Mouse (Mus musculus): ENCODE data around the gene Epb41l1. TPM values are rescaled to one million over a fixed set of nuclear protein-coding genes. Genes with fewer than 3 reads are reported as not detected.

Epb41l1 gene
- polyA plus RNA-seq, 1 experiment, result 99.5 TPM

DNA sequence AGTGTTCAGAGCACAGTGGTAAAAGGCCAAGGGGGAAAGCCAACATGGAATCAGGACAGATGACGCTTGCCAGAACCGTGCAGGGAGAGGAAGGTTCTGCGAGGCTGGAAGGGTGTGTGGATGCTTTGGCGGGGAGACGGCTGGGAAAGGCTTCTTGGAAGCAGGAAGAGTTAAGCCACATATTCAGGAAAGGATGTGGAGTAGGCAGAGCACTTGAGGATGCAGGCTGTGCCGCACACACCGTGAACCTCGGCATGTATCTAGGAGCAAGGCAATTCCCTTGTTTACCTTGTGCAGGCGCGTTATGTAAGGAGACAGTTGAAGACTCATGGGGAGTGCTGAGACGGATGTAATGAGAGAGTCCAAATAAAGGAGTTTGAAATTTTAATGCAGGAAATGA is 69.5 kb downstream of the Epb41l1 start:
- peak; percentile 47 for DNase-seq (ENCODE audit: low read depth)
- TF ChIP-seq POLR2A (IDR thresholded peaks at IDR 0.05; ENCODE audit: borderline replicate concordance, extremely low read depth, insufficient read depth, insufficient read length, poor library complexity, severe bottlenecking), result no peak
- TF ChIP-seq CTCF (IDR thresholded peaks at IDR 0.05; ENCODE audit: borderline replicate concordance, extremely low read depth, insufficient read depth, insufficient read length), result no peak

DNA sequence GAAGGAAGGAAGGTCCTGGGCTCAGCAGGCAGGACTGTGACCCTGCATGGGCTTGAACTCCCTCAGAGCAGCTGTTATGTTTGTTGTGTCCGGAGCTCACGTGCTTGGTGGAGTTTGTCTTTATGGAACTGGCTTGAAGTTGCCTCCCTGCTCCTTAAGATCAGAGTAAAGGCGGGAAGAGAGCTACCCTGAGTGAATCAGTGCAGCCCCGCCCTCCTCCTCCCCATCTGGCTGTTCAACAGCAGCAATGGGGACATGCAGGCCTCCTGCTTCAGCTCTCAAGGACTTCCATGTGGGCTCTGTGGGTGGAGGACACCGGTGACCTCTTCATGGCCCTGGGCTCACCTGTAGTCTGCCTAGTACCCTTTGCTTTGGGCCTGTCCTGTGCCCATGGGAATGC is 71.1 kb downstream of the Epb41l1 start:
- DNase-seq (ENCODE audit: low read depth), result no peak
- TF ChIP-seq CTCF (IDR thresholded peaks at IDR 0.05; ENCODE audit: borderline replicate concordance, extremely low read depth, insufficient read depth, insufficient read length) (no peak), POLR2A (IDR thresholded peaks at IDR 0.05; ENCODE audit: borderline replicate concordance, extremely low read depth, insufficient read depth, insufficient read length, poor library complexity, severe bottlenecking) (no peak)

DNA sequence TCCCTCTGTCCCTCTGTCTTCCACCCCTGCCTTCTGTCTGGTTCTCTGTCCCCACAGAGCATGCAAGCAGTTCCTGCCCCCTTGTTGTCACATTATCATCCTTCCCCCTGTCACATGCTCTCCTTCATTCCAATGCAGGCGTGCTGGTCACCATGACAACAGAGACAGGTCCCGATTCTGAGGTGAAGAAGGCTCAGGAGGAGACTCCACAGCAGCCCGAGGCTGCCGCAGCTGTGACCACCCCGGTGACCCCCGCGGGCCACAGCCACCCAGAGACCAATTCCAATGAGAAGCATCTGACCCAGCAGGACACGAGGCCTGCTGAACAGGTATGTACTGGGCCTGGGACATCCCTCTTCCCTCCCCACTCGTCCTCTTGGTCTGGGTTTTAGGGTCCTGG is 73.1 kb downstream of the Epb41l1 start:
- TF ChIP-seq POLR2A (IDR thresholded peaks at IDR 0.05; ENCODE audit: borderline replicate concordance, extremely low read depth, insufficient read depth, insufficient read length, poor library complexity, severe bottlenecking) (no peak), CTCF (IDR thresholded peaks at IDR 0.05; ENCODE audit: borderline replicate concordance, extremely low read depth, insufficient read depth, insufficient read length) (no peak)
- DNase-seq (ENCODE audit: low read depth), result peak; percentile 44

GRCm38 (mm10) chr2:156494465-156494864 is 73.8 kb downstream of the Epb41l1 start:
- TF ChIP-seq CTCF (IDR thresholded peaks at IDR 0.05; ENCODE audit: borderline replicate concordance, extremely low read depth, insufficient read depth, insufficient read length), result no peak
- no peak for DNase-seq (ENCODE audit: low read depth)

GRCm38 (mm10) chr2:156494875-156495274 is 74.2 kb downstream of the Epb41l1 start:
- TF ChIP-seq POLR2A (IDR thresholded peaks at IDR 0.05; ENCODE audit: borderline replicate concordance, extremely low read depth, insufficient read depth, insufficient read length, poor library complexity, severe bottlenecking) (no peak), CTCF (IDR thresholded peaks at IDR 0.05; ENCODE audit: borderline replicate concordance, extremely low read depth, insufficient read depth, insufficient read length) (no peak)
- DNase-seq (ENCODE audit: low read depth), result no peak

DNA sequence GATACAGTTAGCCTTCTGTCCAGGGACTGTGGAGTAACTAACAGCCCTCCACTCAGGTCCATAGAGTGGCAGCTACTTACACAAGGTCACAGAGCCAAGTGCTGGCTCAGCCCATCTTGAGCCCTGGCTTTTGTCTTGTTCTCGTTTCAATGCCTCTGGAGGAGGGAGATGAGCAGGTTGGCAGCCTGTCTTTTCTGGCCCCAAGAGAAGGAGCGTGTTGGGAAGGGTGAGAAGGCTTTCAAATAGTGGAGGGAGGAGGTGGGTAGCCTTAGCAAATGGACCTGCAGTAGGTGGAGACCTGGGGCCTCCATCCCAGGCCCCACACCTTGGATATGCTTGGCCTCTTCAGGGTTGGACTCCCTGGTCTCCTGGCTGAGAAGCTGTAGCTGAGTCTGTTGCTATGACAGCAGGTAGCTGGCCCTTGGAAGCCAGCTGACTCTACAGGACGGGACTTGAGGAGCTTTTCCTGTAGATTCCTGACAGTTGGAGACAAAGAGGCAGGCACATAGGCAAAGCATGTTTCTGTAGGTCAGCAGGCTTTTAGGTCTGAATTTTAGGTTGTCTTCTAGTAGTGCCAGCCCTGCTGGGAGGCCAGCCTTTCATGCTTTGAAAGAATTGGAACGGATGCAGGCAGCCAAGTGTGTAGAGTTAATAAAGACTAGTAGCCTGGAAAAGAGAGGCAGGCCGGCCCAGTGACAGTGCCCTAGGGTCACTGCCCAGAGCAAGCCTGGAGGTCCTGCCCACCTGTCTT is 76.3 kb downstream of the Epb41l1 start:
- DNase-seq (ENCODE audit: low read depth), result no peak

GRCm38 (mm10) chr2:156497915-156498314 is 77.2 kb downstream of the Epb41l1 start:
- peak; percentile 75 for DNase-seq (ENCODE audit: low read depth)
- TF ChIP-seq POLR2A (IDR thresholded peaks at IDR 0.05; ENCODE audit: borderline replicate concordance, extremely low read depth, insufficient read depth, insufficient read length, poor library complexity, severe bottlenecking) (no peak), CTCF (IDR thresholded peaks at IDR 0.05; ENCODE audit: borderline replicate concordance, extremely low read depth, insufficient read depth, insufficient read length) (peak; percentile 79)

More for the DNA sequence above, 76.3 kb downstream of the Epb41l1 start:
- TF ChIP-seq CTCF (IDR thresholded peaks at IDR 0.05; ENCODE audit: borderline replicate concordance, extremely low read depth, insufficient read depth, insufficient read length) (no peak), POLR2A (IDR thresholded peaks at IDR 0.05; ENCODE audit: borderline replicate concordance, extremely low read depth, insufficient read depth, insufficient read length, poor library complexity, severe bottlenecking) (no peak)

DNA sequence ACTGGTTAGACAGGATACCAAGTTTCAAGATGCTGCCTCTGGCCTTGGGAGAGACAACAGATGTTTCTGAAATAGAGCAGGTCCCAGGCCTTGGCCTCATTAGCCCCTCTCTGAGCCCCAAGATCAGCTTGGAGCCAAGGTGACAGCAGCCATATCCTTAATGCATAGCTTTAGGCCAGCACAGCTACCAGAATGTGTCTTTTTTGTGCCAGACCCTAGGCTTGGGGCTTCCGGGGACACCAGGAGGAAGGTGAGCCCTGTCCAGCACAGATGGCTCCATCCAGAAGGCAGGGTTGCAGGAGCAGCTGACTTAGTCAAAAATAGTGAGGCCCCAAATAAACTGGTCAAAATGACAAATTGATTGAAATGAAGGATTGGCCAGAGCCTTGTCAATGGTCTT is 80.3 kb downstream of the Epb41l1 start:
- TF ChIP-seq POLR2A (IDR thresholded peaks at IDR 0.05; ENCODE audit: borderline replicate concordance, extremely low read depth, insufficient read depth, insufficient read length, poor library complexity, severe bottlenecking), result no peak
- TF ChIP-seq CTCF (IDR thresholded peaks at IDR 0.05; ENCODE audit: borderline replicate concordance, extremely low read depth, insufficient read depth, insufficient read length), result no peak

GRCm38 (mm10) chr2:156505533-156505932 is 84.8 kb downstream of the Epb41l1 start:
- DNase-seq (ENCODE audit: low read depth), result no peak
- TF ChIP-seq POLR2A (IDR thresholded peaks at IDR 0.05; ENCODE audit: borderline replicate concordance, extremely low read depth, insufficient read depth, insufficient read length, poor library complexity, severe bottlenecking) (no peak), CTCF (IDR thresholded peaks at IDR 0.05; ENCODE audit: borderline replicate concordance, extremely low read depth, insufficient read depth, insufficient read length) (no peak)

More for the DNA sequence above, 80.3 kb downstream of the Epb41l1 start:
- DNase-seq (ENCODE audit: low read depth), result no peak

GRCm38 (mm10) chr2:156512028-156512427 is 91.3 kb downstream of the Epb41l1 start:
- TF ChIP-seq CTCF (IDR thresholded peaks at IDR 0.05; ENCODE audit: borderline replicate concordance, extremely low read depth, insufficient read depth, insufficient read length), result no peak
- TF ChIP-seq POLR2A (IDR thresholded peaks at IDR 0.05; ENCODE audit: borderline replicate concordance, extremely low read depth, insufficient read depth, insufficient read length, poor library complexity, severe bottlenecking), result no peak
- no peak for DNase-seq (ENCODE audit: low read depth)

GRCm38 (mm10) chr2:156512561-156512960 is 91.9 kb downstream of the Epb41l1 start:
- TF ChIP-seq CTCF (IDR thresholded peaks at IDR 0.05; ENCODE audit: borderline replicate concordance, extremely low read depth, insufficient read depth, insufficient read length), result no peak
- no peak for TF ChIP-seq POLR2A (IDR thresholded peaks at IDR 0.05; ENCODE audit: borderline replicate concordance, extremely low read depth, insufficient read depth, insufficient read length, poor library complexity, severe bottlenecking)
- no peak for DNase-seq (ENCODE audit: low read depth)

GRCm38 (mm10) chr2:156515102-156515501 is 94.4 kb downstream of the Epb41l1 start:
- no peak for DNase-seq (ENCODE audit: low read depth)
- TF ChIP-seq POLR2A (IDR thresholded peaks at IDR 0.05; ENCODE audit: borderline replicate concordance, extremely low read depth, insufficient read depth, insufficient read length, poor library complexity, severe bottlenecking) (no peak), CTCF (IDR thresholded peaks at IDR 0.05; ENCODE audit: borderline replicate concordance, extremely low read depth, insufficient read depth, insufficient read length) (no peak)

Measured in brain, embryonic 14.5 days (tissue).